Mouse (Mus musculus) heart, embryonic 16.5 days (tissue): ENCODE results near the gene Cenpa. TPM values are rescaled to one million over a fixed set of nuclear protein-coding genes. Genes with fewer than 3 reads are reported as not detected.
"Not testable (repeated sequence)": the region's sequence is repeated elsewhere in the genome, so short reads cannot be mapped to it uniquely, and the experiment has no call there.

ENCODE experiments used
- ATAC-seq: fragments of 200-750 bp; cut with Nextera tagmentation; replicated peaks from 2 replicates; pipeline ENCODE4 v1.8.0; 2017; ENCODE audit warnings: moderate number of reproducible peaks; ENCODE audit not compliant: insufficient read depth, low FRiP score; ENCODE audit errors: extremely low read depth
- H3K27ac ChIP-seq: fragments of 300-500 bp; sonication (generic); 2 replicates; pipeline ENCODE4 v1.5.1; 2014; ENCODE audit warnings: mild to moderate bottlenecking, low read length, control low read depth, moderate library complexity
- H3K27me3 ChIP-seq: fragments of 300-500 bp; sonication (generic); 2 replicates; pipeline ENCODE4 v1.6.1; 2014; ENCODE audit warnings: low read length, mixed read lengths; ENCODE audit not compliant: control insufficient read depth, insufficient read depth
- H3K36me3 ChIP-seq: fragments of 300-500 bp; sonication (generic); 2 replicates; pipeline ENCODE4 v1.6.1; 2014; ENCODE audit not compliant: control insufficient read depth, insufficient read depth
- H3K4me1 ChIP-seq: fragments of 300-500 bp; sonication (generic); 2 replicates; pipeline ENCODE4 v1.6.1; 2014; ENCODE audit warnings: low read length, mixed read lengths; ENCODE audit not compliant: control insufficient read depth, insufficient read depth
- H3K4me2 ChIP-seq: fragments of 300-500 bp; sonication (generic); 2 replicates; pipeline ENCODE4 v1.6.1; 2014; ENCODE audit warnings: low read depth, mild to moderate bottlenecking, control low read depth, low read length
- H3K4me3 ChIP-seq: fragments of 300-500 bp; sonication (generic); 2 replicates; pipeline ENCODE4 v1.5.1; 2014; ENCODE audit warnings: mild to moderate bottlenecking, control low read depth, low read length
- H3K9ac ChIP-seq: fragments of 300-500 bp; sonication (generic); 2 replicates; pipeline ENCODE4 v1.6.1; 2014; ENCODE audit warnings: low read length, control low read depth
- H3K9me3 ChIP-seq: fragments of 300-500 bp; sonication (generic); replicated peaks from 2 replicates; pipeline ENCODE4 v1.6.1; 2016; ENCODE audit warnings: low read length; ENCODE audit not compliant: control insufficient read depth
- WGBS: fragments of 180-500 bp; shearing (Covaris S2); extraction: QIAGEN DNeasy Blood & Tissue Kit; methylation state at CpG from one replicate; pipeline ENCODE4 v1.1.7; 2014; 5-methylcytosine and 5-hydroxymethylcytosine counted together
- polyA plus RNA-seq: library from polyadenylated mRNA; unstranded; fragments of >200 nt; fragmentation: Nextera tagmentation; extraction: Ambion mirVana; gene quantifications from 2 replicates; pipeline ENCODE4 v1.2.1, GENCODE M21; 2015

Gene Cenpa
- polyA plus RNA-seq, 1 experiment from 2014 or later = 210 TPM

- H3K27me3 ChIP-seq = no peaks in the 10 kb centered on the region
- H3K27ac ChIP-seq = no peak overlapping the region
- 69% methylated on average over 5 of the region's 5 CpGs for WGBS
- no peaks in the 10 kb centered on the region for H3K4me1 ChIP-seq
- no peak overlapping the region for H3K4me3 ChIP-seq
- H3K9ac ChIP-seq = no peak overlapping the region
- H3K9me3 ChIP-seq = no peaks in the 10 kb centered on the region
- ATAC-seq = no peak
- H3K36me3 ChIP-seq = peaks cover 15% of the 10 kb centered on the region
- no peak overlapping the region for H3K4me2 ChIP-seq
Measured at GRCm38 (mm10) chr5:30679593-30679992, 13.0 kb downstream of the Cenpa start.

GRCm38 (mm10) chr5:30681970-30682369 is 15.4 kb downstream of the Cenpa start:
- H3K4me2 ChIP-seq = no peak overlapping the region
- no peaks in the 10 kb centered on the region for H3K4me1 ChIP-seq
- H3K27ac ChIP-seq = no peak overlapping the region
- H3K36me3 ChIP-seq = no peaks in the 10 kb centered on the region
- WGBS = 84% methylated on average over 5 of the region's 5 CpGs
- no peak overlapping the region for H3K9ac ChIP-seq
- no peaks in the 10 kb centered on the region for H3K27me3 ChIP-seq
- no peaks in the 10 kb centered on the region for H3K9me3 ChIP-seq
- no peak for ATAC-seq
- H3K4me3 ChIP-seq = no peak overlapping the region

- no peak overlapping the region for H3K9ac ChIP-seq
- ATAC-seq = no peak
Measured at GRCm38 (mm10) chr5:30682967-30683600, 16.5 kb downstream of the Cenpa start.

GRCm38 (mm10) chr5:30683993-30684392 is 17.4 kb downstream of the Cenpa start:
- WGBS = 56% methylated on average over 3 of the region's 3 CpGs
- ATAC-seq = no peak
- Histone ChIP-seq H3K4me1 (no peaks in the 10 kb centered on the region), H3K27me3 (no peaks in the 10 kb centered on the region), H3K4me3 (no peak overlapping the region), H3K27ac (no peak overlapping the region), H3K36me3 (no peaks in the 10 kb centered on the region), H3K9ac (no peak overlapping the region), H3K9me3 (no peaks in the 10 kb centered on the region), H3K4me2 (no peak overlapping the region)

More at GRCm38 (mm10) chr5:30682967-30683600, 16.5 kb downstream of the Cenpa start:
- no peak overlapping the region for H3K4me2 ChIP-seq
- no peak overlapping the region for H3K4me3 ChIP-seq
- H3K27me3 ChIP-seq = no peaks in the 10 kb centered on the region
- no peaks in the 10 kb centered on the region for H3K9me3 ChIP-seq
- no peaks in the 10 kb centered on the region for H3K4me1 ChIP-seq
- H3K36me3 ChIP-seq = no peaks in the 10 kb centered on the region
- H3K27ac ChIP-seq = no peak overlapping the region

GRCm38 (mm10) chr5:30686781-30687180 is 20.2 kb downstream of the Cenpa start:
- Histone ChIP-seq H3K4me3 (no peak overlapping the region), H3K4me1 (no peaks in the 10 kb centered on the region), H3K27me3 (no peaks in the 10 kb centered on the region), H3K9ac (no peak overlapping the region), H3K36me3 (no peaks in the 10 kb centered on the region), H3K9me3 (no peaks in the 10 kb centered on the region), H3K27ac (no peak overlapping the region), H3K4me2 (no peak overlapping the region)
- no peak for ATAC-seq
- WGBS = 48% methylated on average over 3 of the region's 3 CpGs

- no peak overlapping the region for H3K4me3 ChIP-seq
- H3K4me1 ChIP-seq = no peaks in the 10 kb centered on the region
- H3K9ac ChIP-seq = no peak overlapping the region
- no peak overlapping the region for H3K4me2 ChIP-seq
- no peaks in the 10 kb centered on the region for H3K36me3 ChIP-seq
- no peaks in the 10 kb centered on the region for H3K9me3 ChIP-seq
- H3K27ac ChIP-seq = no peak overlapping the region
- 71% methylated on average over 8 of the region's 8 CpGs for WGBS
- no peaks in the 10 kb centered on the region; the same call in 1 of the 2 replicates for H3K27me3 ChIP-seq
- no peak for ATAC-seq
Measured at GRCm38 (mm10) chr5:30700361-30701000, 33.9 kb downstream of the Cenpa start.

GRCm38 (mm10) chr5:30701373-30701772 is 34.8 kb downstream of the Cenpa start:
- not testable (repeated sequence) for H3K27ac ChIP-seq, ATAC-seq, H3K27me3 ChIP-seq, H3K36me3 ChIP-seq, H3K9ac ChIP-seq, H3K9me3 ChIP-seq, H3K4me3 ChIP-seq, H3K4me2 ChIP-seq, H3K4me1 ChIP-seq
- 37% methylated on average over 4 of the region's 4 CpGs for WGBS

GRCm38 (mm10) chr5:30701866-30702265 is 35.3 kb downstream of the Cenpa start:
- ATAC-seq = no peak

GRCm38 (mm10) chr5:30709744-30710383 is 43.3 kb downstream of the Cenpa start:
- no peak overlapping the region for H3K9ac ChIP-seq
- H3K27me3 ChIP-seq = peaks cover 58% of the 10 kb centered on the region
- H3K4me2 ChIP-seq = no peak overlapping the region
- no peaks in the 10 kb centered on the region for H3K9me3 ChIP-seq
- H3K36me3 ChIP-seq = no peaks in the 10 kb centered on the region
- H3K27ac ChIP-seq = no peak overlapping the region
- H3K4me3 ChIP-seq = no peak overlapping the region
- peaks cover 26% of the 10 kb centered on the region for H3K4me1 ChIP-seq
- WGBS = 11% methylated on average over 13 of the region's 13 CpGs
- 0 out of 2 replicates have a peak, but pooled peaks have one; percentile 11 for ATAC-seq

More at GRCm38 (mm10) chr5:30701866-30702265, 35.3 kb downstream of the Cenpa start:
- Histone ChIP-seq H3K27ac (no peak overlapping the region), H3K9ac (no peak overlapping the region), H3K4me3 (no peak overlapping the region), H3K9me3 (no peaks in the 10 kb centered on the region), H3K27me3 (no peaks in the 10 kb centered on the region; the same call in 1 of the 2 replicates), H3K4me1 (no peaks in the 10 kb centered on the region), H3K4me2 (no peak overlapping the region), H3K36me3 (no peaks in the 10 kb centered on the region)
- WGBS = 79% methylated on average over 3 of the region's 3 CpGs
